Mouse (Mus musculus) intestine, postnatal 0 days (tissue): ENCODE results near the gene Ccer1. TPM values are rescaled to one million over a fixed set of nuclear protein-coding genes. Genes with fewer than 3 reads are reported as not detected.
"Not testable (repeated sequence)": the region's sequence is repeated elsewhere in the genome, so short reads cannot be mapped to it uniquely, and the experiment has no call there.

ENCODE experiments used
- ATAC-seq: fragments of 200-750 bp; cut with Nextera tagmentation; 2 replicates; pipeline ENCODE4 v1.8.0; 2017; ENCODE audit warnings: mild to moderate bottlenecking, moderate TSS enrichment, moderate library complexity
- H3K27ac ChIP-seq: fragments of 300-500 bp; sonication (generic); 2 replicates; pipeline ENCODE4 v1.5.1; 2014; ENCODE audit warnings: mild to moderate bottlenecking, low read depth, low read length, moderate library complexity
- H3K27me3 ChIP-seq: fragments of 300-500 bp; sonication (generic); replicated peaks from 2 replicates; pipeline ENCODE4 v1.6.1; 2014; ENCODE audit warnings: low read length, mixed read lengths; ENCODE audit not compliant: control insufficient read depth, insufficient read depth
- H3K36me3 ChIP-seq: fragments of 300-500 bp; sonication (generic); 2 replicates; pipeline ENCODE4 v1.6.1; 2014; ENCODE audit warnings: mild to moderate bottlenecking, moderate library complexity; ENCODE audit not compliant: control insufficient read depth, insufficient read depth
- H3K4me1 ChIP-seq: fragments of 300-500 bp; sonication (generic); replicated peaks from 2 replicates; pipeline ENCODE4 v1.6.1; 2014; ENCODE audit warnings: antibody characterized with exemption, low read length, mixed read lengths; ENCODE audit not compliant: control insufficient read depth, insufficient read depth
- H3K4me2 ChIP-seq: fragments of 300-500 bp; sonication (generic); replicated peaks from 2 replicates; pipeline ENCODE4 v1.6.1; 2014; ENCODE audit warnings: low read depth, mild to moderate bottlenecking, moderate library complexity
- H3K4me3 ChIP-seq: fragments of 300-500 bp; sonication (generic); 2 replicates; pipeline ENCODE4 v1.5.1; 2014; ENCODE audit warnings: low read depth, low read length
- H3K9ac ChIP-seq: fragments of 300-500 bp; sonication (generic); 2 replicates; pipeline ENCODE4 v1.6.1; 2014; ENCODE audit warnings: mild to moderate bottlenecking, low read depth, low read length
- H3K9me3 ChIP-seq: fragments of 300-500 bp; sonication (generic); 2 replicates; pipeline ENCODE4 v1.6.1; 2016; ENCODE audit warnings: mixed run types; ENCODE audit not compliant: control insufficient read depth
- CTCF ChIP-seq: sonication (generic); IDR thresholded peaks from 2 replicates; pipeline ENCODE4 v1.5.1; 2016; ENCODE audit warnings: low read depth, mild to moderate bottlenecking, control low read depth, antibody characterized with exemption, moderate library complexity
- WGBS: fragments of 180-500 bp; shearing (Covaris S2); extraction: QIAGEN DNeasy Blood & Tissue Kit; methylation state at CpG from one replicate; pipeline ENCODE4 v1.1.7; 2014; 5-methylcytosine and 5-hydroxymethylcytosine counted together
- polyA plus RNA-seq: library from polyadenylated mRNA; unstranded; fragments of >200 nt; fragmentation: Nextera tagmentation; extraction: Ambion mirVana; gene quantifications from 2 replicates; pipeline ENCODE4 v1.2.1, GENCODE M21; 2015

Gene Ccer1
- polyA plus RNA-seq, 1 experiment from 2014 or later: not detected

GRCm38 (mm10) chr10:97722709-97723108 is 29.9 kb downstream of the Ccer1 start:
- TF ChIP-seq CTCF: no peak
- Histone ChIP-seq H3K4me2 (no peak overlapping the region), H3K9me3 (no peaks in the 10 kb centered on the region), H3K36me3 (no peaks in the 10 kb centered on the region), H3K27ac (no peak overlapping the region), H3K4me1 (no peaks in the 10 kb centered on the region), H3K9ac (no peak overlapping the region), H3K27me3 (no peaks in the 10 kb centered on the region), H3K4me3 (no peak overlapping the region)
- WGBS: 94% methylated on average over 9 of the region's 9 CpGs
- ATAC-seq: no peak

DNA sequence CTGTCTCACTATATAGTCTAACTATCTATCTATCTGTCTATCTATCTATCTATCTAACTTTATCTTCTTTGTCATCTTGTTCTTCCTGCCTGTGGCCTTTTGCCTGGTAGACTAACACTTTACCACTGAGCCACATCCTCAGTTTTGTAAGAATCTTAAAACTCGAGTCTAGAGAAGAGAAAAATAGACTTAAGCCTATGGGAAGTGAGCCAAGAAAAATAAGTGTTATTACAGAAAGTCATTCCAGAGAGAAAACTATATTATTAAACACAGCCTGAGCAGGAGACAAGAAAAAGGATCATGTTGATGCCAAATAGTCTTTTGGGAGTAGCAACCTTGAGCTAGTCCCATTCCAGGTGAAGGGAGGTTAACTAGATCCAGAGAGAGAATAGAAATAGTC is 33.1 kb downstream of the Ccer1 start:
- Histone ChIP-seq H3K4me3 (no peak overlapping the region), H3K4me1 (no peaks in the 10 kb centered on the region), H3K27ac (no peak overlapping the region), H3K4me2 (no peak overlapping the region), H3K27me3 (no peaks in the 10 kb centered on the region), H3K9me3 (no peaks in the 10 kb centered on the region), H3K36me3 (no peaks in the 10 kb centered on the region), H3K9ac (no peak overlapping the region)
- WGBS: 46% methylated on average over 1 of the region's 1 CpGs
- TF ChIP-seq CTCF: no peak
- ATAC-seq: no peak

- H3K4me2 ChIP-seq, H3K4me1 ChIP-seq: not testable (repeated sequence)
These were observed 33.8 kb downstream of the Ccer1 start, which contains the start of gene C030005K15Rik for GRCm38 (mm10) chr10:97726655-97727054. C030005K15Rik (minus strand) TSS chr10:97726755.

More at GRCm38 (mm10) chr10:97726655-97727054, 33.8 kb downstream of the Ccer1 start, which contains the start of gene C030005K15Rik:
- H3K4me3 ChIP-seq, H3K9me3 ChIP-seq, ATAC-seq, H3K27ac ChIP-seq, H3K36me3 ChIP-seq, H3K9ac ChIP-seq, H3K27me3 ChIP-seq: not testable (repeated sequence)

Other genes starting within 250 kb of the Ccer1 start
- gene Dcn, start 213.4 kb upstream of the Ccer1 start, polyA plus RNA-seq: 353 and 355 TPM in 2 replicates
- 108 and 111 TPM in 2 replicates for gene Lum, start 127.9 kb upstream of the Ccer1 start, polyA plus RNA-seq
- gene Kera, start 86.2 kb upstream of the Ccer1 start, polyA plus RNA-seq: 0.13 and 0.18 TPM in 2 replicates
- 0.21 and 0.37 TPM in 2 replicates for gene Epyc, start 49.0 kb upstream of the Ccer1 start, polyA plus RNA-seq
- gene C030005K15Rik, start 33.7 kb downstream of the Ccer1 start, polyA plus RNA-seq: not detected in 2 replicates